Mouse (Mus musculus): Measurements from ENCODE around the gene Sgsm2. TPM values are rescaled to one million over a fixed set of nuclear protein-coding genes. Genes with fewer than 3 reads are reported as not detected.

Sgsm2 gene
- polyA plus RNA-seq, 1 experiment from 2014 or later = 4.2 TPM

DNA sequence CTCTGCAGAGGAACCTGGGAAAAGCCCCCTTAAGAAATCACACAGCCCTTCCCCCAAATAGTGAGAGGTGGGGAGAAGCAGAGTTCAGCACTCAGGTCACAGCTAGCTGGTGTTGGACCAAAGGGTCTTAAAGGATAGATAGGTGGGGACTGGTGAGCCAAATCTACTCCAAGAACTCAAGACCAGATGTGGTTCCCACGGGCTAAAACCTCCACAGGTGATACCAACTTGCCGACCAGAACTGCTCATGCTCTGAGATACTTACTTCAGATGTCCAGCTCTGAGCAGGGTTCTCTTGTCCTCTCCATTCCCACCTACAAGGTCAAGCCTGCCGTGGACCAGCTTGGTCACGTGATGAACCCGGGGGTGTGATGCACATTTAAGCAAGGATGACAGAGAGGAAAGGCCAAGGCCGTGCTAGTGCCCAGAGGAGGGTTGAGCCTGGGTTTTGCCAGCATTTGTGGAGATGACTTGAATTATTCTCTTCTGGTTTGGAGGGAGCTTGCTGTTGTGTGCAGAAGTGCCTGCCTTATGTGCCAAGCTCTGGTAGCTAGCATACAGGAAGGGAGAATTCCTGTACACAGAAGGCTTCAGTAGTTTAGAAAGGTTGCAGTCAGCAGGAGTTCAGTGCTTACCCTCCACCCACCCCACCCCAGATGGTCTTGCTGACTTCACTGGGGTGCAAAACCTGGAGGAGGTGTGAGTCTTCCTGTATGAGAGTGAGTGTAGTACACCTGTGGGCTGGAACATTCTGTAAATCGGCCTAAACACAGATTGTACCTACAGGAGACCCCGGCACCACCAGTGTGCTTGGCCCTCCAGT, 63.1 kb downstream of the Sgsm2 start:
- Histone ChIP-seq H3K27me3 (replicated peaks) (no peaks in the 10 kb centered on the region), H3K4me3 (peak overlapping the region; percentile 95), H3K4me1 (peaks cover 64% of the 10 kb centered on the region), H3K36me3 (peaks cover 9% of the 10 kb centered on the region; the same call in 1 of the 2 replicates), H3K4me2 (peak overlapping the region; percentile 99), H3K9ac (peak overlapping the region; percentile 87), H3K9me3 (no peaks in the 10 kb centered on the region), H3K27ac (replicated peaks) (peak overlapping the region; percentile 100)
- 69% methylated on average over 8 of the region's 8 CpGs for WGBS
- ATAC-seq (ENCODE audit: extremely low read depth, insufficient number of reproducible peaks, low FRiP score, low TSS enrichment) = no peak

DNA sequence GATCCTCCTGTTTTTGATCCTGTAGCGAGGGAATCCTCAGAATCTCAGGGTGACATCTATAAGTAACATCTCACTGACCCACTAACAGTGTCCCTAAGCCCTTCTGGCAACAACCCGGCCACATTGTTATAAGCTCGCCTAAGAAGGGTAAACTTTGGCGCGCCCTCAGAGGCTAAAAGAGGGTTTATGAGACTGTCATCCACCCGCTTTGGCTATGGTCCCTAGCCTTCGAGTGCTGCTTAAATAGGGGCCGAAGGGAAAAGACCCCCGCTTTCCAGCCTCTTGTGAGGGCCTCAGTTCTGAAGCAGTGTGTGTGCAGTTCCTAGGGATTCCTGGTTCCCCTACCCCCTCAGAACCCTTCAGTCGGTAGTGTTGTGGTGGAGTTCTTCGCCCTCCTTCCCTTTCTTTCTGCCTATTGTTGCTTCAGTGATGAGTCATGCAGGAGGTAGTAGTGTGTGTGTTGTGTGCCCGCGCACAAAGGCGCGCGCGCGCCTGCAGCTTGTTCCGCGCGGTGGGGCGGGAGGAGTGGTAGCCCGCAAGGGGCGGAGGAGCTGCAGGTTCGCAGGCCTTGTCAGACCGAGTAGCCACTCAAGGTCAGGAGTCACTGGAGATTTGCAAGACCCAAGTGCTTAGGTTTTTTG, 64.2 kb downstream of the Sgsm2 start:
- Histone ChIP-seq H3K27me3 (replicated peaks) (no peaks in the 10 kb centered on the region), H3K27ac (replicated peaks) (peak overlapping the region; percentile 100), H3K9ac (peak overlapping the region; percentile 87), H3K4me1 (peaks cover 73% of the 10 kb centered on the region), H3K4me3 (peak overlapping the region; percentile 95), H3K4me2 (peak overlapping the region; percentile 99), H3K9me3 (no peaks in the 10 kb centered on the region), H3K36me3 (peaks cover 9% of the 10 kb centered on the region; the same call in 1 of the 2 replicates)
- ATAC-seq (ENCODE audit: extremely low read depth, insufficient number of reproducible peaks, low FRiP score, low TSS enrichment) = no peak
- WGBS = 2% methylated on average over 26 of the region's 26 CpGs

DNA sequence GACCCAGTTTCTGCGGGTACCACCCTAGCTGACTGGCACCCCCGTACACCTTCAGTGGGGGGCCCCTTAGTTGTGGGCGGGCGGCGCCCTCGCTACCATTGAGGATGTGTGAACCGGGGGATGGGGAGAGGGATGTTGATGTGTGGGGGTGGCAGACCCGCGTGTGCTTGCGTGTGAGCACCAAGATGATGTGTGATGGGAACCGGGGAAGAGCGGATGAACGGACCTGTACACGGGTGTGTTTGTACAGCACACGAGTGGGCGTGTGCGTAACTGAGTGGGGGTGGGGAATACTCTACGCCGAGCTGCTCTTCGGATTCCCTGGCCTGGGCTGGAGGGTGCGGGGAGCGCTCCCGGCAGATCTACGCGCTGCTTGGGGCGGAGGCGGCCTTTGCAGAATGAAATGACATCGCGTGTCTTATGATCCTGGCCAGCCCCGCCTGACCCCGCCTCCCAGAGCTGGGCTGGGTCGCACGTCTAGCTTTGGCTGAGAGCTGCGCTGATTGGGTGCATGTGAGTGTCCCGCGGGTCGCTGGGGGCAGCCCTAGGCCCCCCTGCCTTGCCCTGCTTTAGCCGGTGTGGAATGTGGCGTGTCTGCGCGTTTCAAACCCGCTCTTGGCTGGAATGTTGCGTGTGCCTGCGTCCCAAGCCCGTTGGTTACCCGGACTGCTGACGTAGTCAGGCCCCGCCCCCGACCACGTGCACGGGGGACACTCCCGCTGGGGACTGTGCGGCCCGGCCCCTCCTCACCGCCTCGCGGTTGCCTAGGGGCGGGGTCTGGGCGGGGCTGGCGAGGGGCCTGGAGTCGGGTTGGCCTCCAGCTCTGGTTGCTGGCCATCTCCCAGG, 65.0 kb downstream of the Sgsm2 start:
- H3K4me3 ChIP-seq = peak overlapping the region; percentile 95
- peaks cover 65% of the 10 kb centered on the region for H3K4me1 ChIP-seq
- H3K27ac ChIP-seq (replicated peaks) = peak overlapping the region; percentile 100
- no peaks in the 10 kb centered on the region for H3K9me3 ChIP-seq
- peak; percentile 79 for ATAC-seq (ENCODE audit: extremely low read depth, insufficient number of reproducible peaks, low FRiP score, low TSS enrichment)
- peaks cover 5% of the 10 kb centered on the region; the same call in 1 of the 2 replicates for H3K36me3 ChIP-seq
- H3K9ac ChIP-seq = peak overlapping the region; percentile 95
- WGBS = under 1% methylated on average over 61 of the region's 61 CpGs
- peak overlapping the region; percentile 99 for H3K4me2 ChIP-seq
- no peaks in the 10 kb centered on the region for H3K27me3 ChIP-seq (replicated peaks)

DNA sequence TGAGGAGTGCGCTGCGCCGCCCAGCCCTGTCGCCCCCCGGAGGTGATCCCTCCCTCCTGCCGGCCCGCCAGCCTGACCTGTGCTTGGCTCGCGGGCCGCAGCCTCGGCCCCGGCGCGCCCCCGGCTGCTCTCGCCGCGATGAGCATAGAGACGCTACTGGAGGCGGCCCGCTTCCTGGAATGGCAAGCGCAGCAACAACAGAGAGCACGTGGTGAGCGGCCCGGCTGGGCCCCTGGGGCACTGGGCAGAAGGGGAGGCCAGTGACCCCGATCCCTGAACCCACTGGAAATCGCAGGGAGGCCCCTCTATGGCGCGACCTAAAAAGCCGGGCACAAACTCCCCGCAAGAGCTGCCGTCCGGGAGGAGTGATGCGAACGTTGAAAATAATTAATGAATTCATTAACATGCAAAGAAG, 65.7 kb downstream of the Sgsm2 start:
- peak overlapping the region; percentile 95 for H3K4me3 ChIP-seq
- H3K9me3 ChIP-seq = no peaks in the 10 kb centered on the region
- peaks cover 60% of the 10 kb centered on the region for H3K4me1 ChIP-seq
- ATAC-seq (ENCODE audit: extremely low read depth, insufficient number of reproducible peaks, low FRiP score, low TSS enrichment) = no peak
- peak overlapping the region; percentile 99 for H3K4me2 ChIP-seq
- 0 out of 2 replicates have a peak, but pooled peaks cover under 1% of the 10 kb centered on the region for H3K36me3 ChIP-seq
- H3K27me3 ChIP-seq (replicated peaks) = no peaks in the 10 kb centered on the region
- H3K9ac ChIP-seq = peak overlapping the region; percentile 95
- H3K27ac ChIP-seq (replicated peaks) = peak overlapping the region; percentile 100
- WGBS = under 1% methylated on average over 35 of the region's 35 CpGs

DNA sequence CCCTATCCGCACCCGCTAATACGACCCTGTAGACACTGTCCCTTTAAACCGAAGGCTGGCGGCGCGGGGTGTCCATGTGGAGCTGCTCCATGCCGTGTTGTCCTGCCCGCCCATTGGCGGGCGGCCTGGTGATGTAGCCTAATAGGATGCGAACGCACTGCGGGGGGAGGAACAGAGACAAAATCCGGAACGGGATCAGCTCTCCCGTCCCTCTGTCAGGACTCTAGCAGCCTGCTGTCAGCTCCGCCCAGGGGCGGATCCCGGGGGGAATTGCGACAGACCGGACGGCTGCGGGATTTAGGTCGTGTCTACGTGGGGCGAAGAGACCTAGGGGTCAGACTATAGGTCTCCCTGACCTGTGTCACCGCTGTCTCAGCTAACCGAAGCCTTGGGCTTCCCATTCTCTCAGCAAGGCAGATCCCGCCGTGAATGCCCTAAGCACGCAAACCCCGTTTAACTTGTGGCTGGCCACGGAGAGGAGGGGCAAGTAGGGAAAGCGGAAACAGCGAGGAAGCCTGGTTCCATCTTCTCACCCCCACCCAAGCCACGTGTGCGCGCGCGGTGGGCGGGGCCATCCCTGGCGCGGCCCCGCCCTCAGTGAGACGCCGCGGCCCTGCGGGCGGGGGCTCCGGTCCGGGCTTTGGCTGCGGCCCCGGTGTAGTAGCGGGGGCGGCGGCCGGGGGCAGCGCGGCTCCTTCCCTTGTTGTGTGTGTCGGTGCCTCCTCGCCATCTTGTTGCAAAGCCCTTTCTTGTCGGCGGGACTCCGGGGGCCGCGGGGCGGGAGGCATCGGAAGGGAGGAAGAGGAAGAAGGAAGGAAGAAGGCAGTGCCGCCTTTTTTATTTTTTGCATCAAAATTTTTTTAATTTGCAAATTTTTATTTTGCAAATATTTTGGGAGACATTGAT, 66.4 kb downstream of the Sgsm2 start, which contains the start of gene Mnt:
Gene Mnt (plus strand): TSS at position 665 of the 906 bp plus-strand sequence.
- WGBS = under 1% methylated on average over 70 of the region's 70 CpGs
- Histone ChIP-seq H3K27ac (replicated peaks) (peak within 1 kb of the TSS; percentile 100), H3K36me3 (0 out of 2 replicates have a peak, but pooled peaks cover 2% of the 10 kb centered on the region), H3K9me3 (no peaks in the 10 kb centered on the region), H3K4me3 (peak within 1 kb of the TSS; percentile 95), H3K4me1 (peaks cover 57% of the 10 kb centered on the region), H3K4me2 (peak within 1 kb of the TSS; percentile 99), H3K27me3 (replicated peaks) (no peaks in the 10 kb centered on the region), H3K9ac (peak within 1 kb of the TSS; percentile 95)
- ATAC-seq (ENCODE audit: extremely low read depth, insufficient number of reproducible peaks, low FRiP score, low TSS enrichment) = peak; percentile 67

DNA sequence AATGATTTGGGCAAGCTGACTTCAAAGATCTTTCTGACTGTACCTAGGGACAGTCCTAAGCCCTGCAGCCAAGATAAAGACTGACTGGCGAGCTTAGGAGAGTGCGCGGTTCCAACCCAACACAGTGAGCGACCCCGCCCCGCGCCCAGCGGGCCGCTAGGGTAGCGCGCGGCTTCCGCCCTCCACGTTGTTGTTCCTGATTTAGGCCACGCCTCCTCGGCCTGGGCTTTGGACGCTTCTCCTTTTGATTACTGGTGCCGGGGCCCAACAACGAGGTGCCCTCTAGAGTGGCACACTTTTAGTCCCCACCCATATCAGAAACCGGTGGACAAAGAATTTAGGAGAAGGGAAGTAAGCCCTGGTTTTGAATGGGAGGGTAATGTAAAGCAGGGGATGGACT, 67.0 kb downstream of the Sgsm2 start:
- peak; percentile 21 for ATAC-seq (ENCODE audit: extremely low read depth, insufficient number of reproducible peaks, low FRiP score, low TSS enrichment)
- Histone ChIP-seq H3K4me2 (peak overlapping the region; percentile 99), H3K9ac (peak overlapping the region; percentile 72), H3K4me1 (peaks cover 50% of the 10 kb centered on the region), H3K27ac (replicated peaks) (peak overlapping the region; percentile 100), H3K27me3 (replicated peaks) (no peaks in the 10 kb centered on the region), H3K9me3 (no peaks in the 10 kb centered on the region), H3K4me3 (peak overlapping the region; percentile 95), H3K36me3 (0 out of 2 replicates have a peak, but pooled peaks cover 2% of the 10 kb centered on the region)
- WGBS = 0% methylated on average over 20 of the region's 20 CpGs

DNA sequence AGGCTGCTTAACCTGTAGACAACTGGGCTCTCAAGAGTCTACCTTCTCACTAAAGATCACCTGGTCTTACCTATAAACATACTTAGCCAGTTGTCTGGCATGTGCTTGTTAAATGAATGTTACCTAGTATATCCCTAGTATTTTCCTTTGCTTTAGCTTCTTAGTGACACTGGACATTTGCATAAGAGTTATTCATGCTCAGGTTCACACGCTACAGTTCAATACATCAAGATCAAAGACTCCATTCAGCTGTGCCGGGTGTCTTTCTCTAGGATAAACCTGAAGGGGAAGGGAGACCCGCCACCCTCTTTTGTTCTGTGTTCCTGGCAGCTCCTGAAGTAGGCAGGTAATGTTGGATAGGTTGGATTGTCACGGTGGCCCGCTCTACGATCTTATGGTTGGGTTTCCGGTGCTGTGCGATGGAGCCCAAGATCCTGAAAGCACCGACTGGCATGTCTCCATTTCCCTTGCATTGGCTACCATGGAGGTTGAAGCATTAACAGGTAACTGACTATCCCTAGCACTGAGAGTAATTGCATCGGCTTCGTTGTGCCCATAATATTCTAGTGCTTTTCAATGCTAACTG, 67.8 kb downstream of the Sgsm2 start:
- ATAC-seq (ENCODE audit: extremely low read depth, insufficient number of reproducible peaks, low FRiP score, low TSS enrichment) = no peak

DNA sequence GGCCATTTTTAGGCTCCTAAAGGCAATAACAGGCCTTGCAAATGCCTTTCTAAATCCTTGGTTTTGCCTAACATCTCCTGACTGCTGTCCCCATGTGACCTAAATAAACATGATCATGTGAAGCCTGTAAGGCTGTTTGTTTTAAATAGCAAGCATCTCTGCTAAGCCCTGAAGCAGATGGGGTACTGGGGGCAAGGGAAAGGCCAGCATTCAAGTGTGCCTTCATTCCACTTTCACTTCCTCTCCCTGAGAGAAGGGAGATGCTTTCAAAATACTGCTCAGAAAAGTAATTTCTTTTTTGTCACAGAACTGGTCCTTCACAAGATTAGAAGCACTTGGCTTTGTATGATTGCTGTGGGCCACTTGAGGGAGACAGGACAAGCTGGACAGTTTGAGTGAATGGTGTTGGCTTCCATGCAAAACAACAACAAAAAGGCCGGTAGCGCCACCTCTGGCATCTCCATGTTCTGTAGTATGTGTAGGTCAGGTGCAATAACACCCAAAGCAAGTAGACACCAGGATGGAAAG, 68.4 kb downstream of the Sgsm2 start:
- no peak for ATAC-seq (ENCODE audit: extremely low read depth, insufficient number of reproducible peaks, low FRiP score, low TSS enrichment)
- Histone ChIP-seq H3K36me3 (peaks cover 2% of the 10 kb centered on the region; the same call in 1 of the 2 replicates), H3K4me2 (peak overlapping the region; percentile 99), H3K27ac (replicated peaks) (no peak overlapping the region), H3K9me3 (no peaks in the 10 kb centered on the region), H3K27me3 (replicated peaks) (no peaks in the 10 kb centered on the region), H3K4me1 (peaks cover 37% of the 10 kb centered on the region), H3K9ac (no peak overlapping the region), H3K4me3 (no peak overlapping the region)
- WGBS = 30% methylated on average over 2 of the region's 2 CpGs

More for the DNA sequence above, 67.8 kb downstream of the Sgsm2 start:
- peaks cover 42% of the 10 kb centered on the region for H3K4me1 ChIP-seq
- WGBS = 16% methylated on average over 11 of the region's 11 CpGs
- no peaks in the 10 kb centered on the region for H3K9me3 ChIP-seq
- H3K4me2 ChIP-seq = peak overlapping the region; percentile 99
- peak overlapping the region; percentile 72 for H3K9ac ChIP-seq
- peak overlapping the region; percentile 95 for H3K4me3 ChIP-seq
- peak overlapping the region; percentile 100; the same call in 1 of the 2 replicates for H3K27ac ChIP-seq (replicated peaks)
- H3K27me3 ChIP-seq (replicated peaks) = no peaks in the 10 kb centered on the region
- 0 out of 2 replicates have a peak, but pooled peaks cover 2% of the 10 kb centered on the region for H3K36me3 ChIP-seq

DNA sequence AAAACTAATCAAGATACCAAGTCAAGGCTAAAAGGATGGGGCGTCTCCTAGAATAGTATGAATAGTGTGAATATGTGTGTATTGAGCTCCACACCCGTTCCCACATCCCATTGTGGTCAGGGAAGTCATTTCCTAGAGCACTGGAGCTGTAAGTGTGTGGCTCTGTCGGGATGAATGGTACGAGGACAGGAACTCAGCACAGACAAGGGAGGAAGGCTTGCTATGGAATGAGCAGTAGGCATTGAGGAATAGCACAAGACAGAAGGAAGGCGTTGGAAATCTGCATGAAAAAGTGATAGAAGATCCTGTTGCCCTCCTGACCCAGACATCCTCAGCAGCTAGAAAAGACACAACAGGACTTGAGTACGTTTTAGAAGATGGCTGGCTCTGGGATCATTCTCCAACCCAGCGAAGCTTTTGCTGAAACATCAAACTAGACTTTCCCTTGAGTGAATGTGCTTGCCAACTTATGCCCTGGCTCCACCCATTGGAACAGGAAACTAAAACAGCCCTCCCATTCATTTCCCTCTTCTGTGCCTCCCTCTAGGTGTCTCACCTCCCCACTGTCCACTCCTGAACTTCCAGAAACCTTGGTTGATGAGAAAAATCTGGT, 69.0 kb downstream of the Sgsm2 start:
- Histone ChIP-seq H3K4me3 (no peak overlapping the region), H3K36me3 (peaks cover 2% of the 10 kb centered on the region; the same call in 1 of the 2 replicates), H3K27me3 (replicated peaks) (no peaks in the 10 kb centered on the region), H3K27ac (replicated peaks) (no peak overlapping the region), H3K9me3 (no peaks in the 10 kb centered on the region), H3K4me1 (peaks cover 31% of the 10 kb centered on the region), H3K9ac (no peak overlapping the region), H3K4me2 (no peak overlapping the region)
- no peak for ATAC-seq (ENCODE audit: extremely low read depth, insufficient number of reproducible peaks, low FRiP score, low TSS enrichment)
- 68% methylated on average over 7 of the region's 7 CpGs for WGBS
